Mouse (Mus musculus) lung, adult 2 months (tissue): ENCODE measurements around the gene Fuk. TPM values are rescaled to one million over a fixed set of nuclear protein-coding genes. Genes with fewer than 3 reads are reported as not detected.
A peak's percentile ranks its signal among the peaks of the same experiment; 100 is the strongest.
"Not testable (repeated sequence)": the region's sequence is repeated elsewhere in the genome, so short reads cannot be mapped to it uniquely, and the experiment has no call there.

Experiments used
- DNase-seq: peaks from one replicate; pipeline ENCODE4 v3.0.0; 2022
- H3K4me1 ChIP-seq: fragments of 200-500 bp; 2 replicates; pipeline ENCODE4 v1.6.1; 2011; ENCODE audit warnings: low read length; ENCODE audit not compliant: control insufficient read depth, insufficient read depth
- H3K4me3 ChIP-seq: fragments of 200-500 bp; replicated peaks from 2 replicates; pipeline ENCODE3; 2011; ENCODE audit warnings: low read depth, mild to moderate bottlenecking, control low read depth, low read length; ENCODE audit errors: extremely low read depth
- CTCF ChIP-seq: fragments of 200-500 bp; IDR thresholded peaks from 2 replicates; pipeline ENCODE4 v1.5.1; 2011; ENCODE audit warnings: mild to moderate bottlenecking, low read length, control low read depth; ENCODE audit not compliant: insufficient read depth
- POLR2A ChIP-seq: fragments of 200-500 bp; IDR thresholded peaks from 2 replicates; pipeline ENCODE4 v1.6.1; 2011; ENCODE audit warnings: low read depth, mild to moderate bottlenecking, control low read depth, low read length, borderline replicate concordance; ENCODE audit errors: extremely low read depth
- WGBS: fragments of 180-500 bp; shearing (Covaris S2); methylation state at CpG from one replicate; pipeline ENCODE4 v1.1.7; 2018; 5-methylcytosine and 5-hydroxymethylcytosine counted together
- polyA plus RNA-seq: library from polyadenylated mRNA; depleted of rRNA; stranded (reverse); fragments of >200 nt; gene quantifications from 2 replicates; pipeline ENCODE4 v1.2.3, GENCODE M21; 2012

The Fuk gene
- polyA plus RNA-seq, 1 experiment: 15.8 TPM

GRCm38 (mm10) chr8:110888441-110888840, 13.8 kb downstream of the Fuk start:
- H3K4me3 ChIP-seq: no peak overlapping the region

DNA sequence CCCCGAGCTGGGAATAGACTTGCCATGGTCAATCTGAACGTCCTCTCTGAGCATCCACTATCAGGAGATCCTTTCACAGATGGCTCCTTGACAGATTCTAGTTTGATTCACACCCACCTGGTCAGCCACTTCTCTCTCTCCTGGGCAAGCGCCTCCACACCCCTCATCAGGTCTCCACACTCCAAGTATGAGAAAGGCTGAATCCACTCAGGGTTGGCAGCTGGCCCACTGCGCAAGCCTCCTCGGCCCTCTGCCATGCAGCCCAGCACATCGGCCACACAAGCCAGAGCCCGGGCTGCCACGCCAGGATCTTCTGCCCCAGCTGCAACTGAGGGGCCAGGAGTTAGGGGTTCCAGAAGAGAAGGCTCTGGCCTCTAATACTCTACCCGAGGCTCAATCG, 14.7 kb downstream of the Fuk start:
- DNase-seq: no peak
- H3K4me3 ChIP-seq: no peak overlapping the region
- H3K4me1 ChIP-seq: no peaks in the 10 kb centered on the region
- no peak for TF ChIP-seq POLR2A
- WGBS: 87% methylated on average over 10 of the region's 10 CpGs

More at GRCm38 (mm10) chr8:110888441-110888840, 13.8 kb downstream of the Fuk start:
- no peaks in the 10 kb centered on the region for H3K4me1 ChIP-seq
- TF ChIP-seq CTCF: no peak
- no peak for TF ChIP-seq POLR2A
- WGBS: 93% methylated on average over 8 of the region's 8 CpGs
- no peak for DNase-seq

DNA sequence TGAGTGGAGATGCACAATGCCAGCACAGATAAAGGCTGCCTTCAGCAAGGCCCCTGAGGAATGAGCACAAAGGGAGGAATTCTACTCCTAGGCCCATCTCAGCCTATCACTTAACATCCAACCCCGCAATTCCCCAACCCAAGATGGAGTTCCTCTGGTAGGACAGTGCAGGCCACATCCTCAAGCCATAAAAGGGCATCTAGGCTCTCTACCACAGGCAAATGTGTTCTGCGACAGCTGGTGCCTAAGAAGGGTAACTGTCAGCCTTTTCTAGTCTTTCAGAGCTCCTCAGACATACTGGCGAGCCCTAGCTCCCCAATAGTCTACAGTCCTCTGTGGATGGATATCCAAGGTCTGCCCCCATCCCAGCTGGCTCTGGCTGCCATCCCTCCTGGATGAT, 15.7 kb downstream of the Fuk start:
- 86% methylated on average over 3 of the region's 3 CpGs for WGBS
- TF ChIP-seq POLR2A (no peak), CTCF (no peak)
- Histone ChIP-seq H3K4me1 (no peaks in the 10 kb centered on the region), H3K4me3 (no peak overlapping the region)
- DNase-seq: no peak

- TF ChIP-seq CTCF (no peak), POLR2A (no peak)
- H3K4me3 ChIP-seq: no peak overlapping the region
- no peaks in the 10 kb centered on the region for H3K4me1 ChIP-seq
- 94% methylated on average over 18 of the region's 18 CpGs for WGBS
- no peak for DNase-seq
These were observed 18.5 kb downstream of the Fuk start for GRCm38 (mm10) chr8:110883824-110884223.

DNA sequence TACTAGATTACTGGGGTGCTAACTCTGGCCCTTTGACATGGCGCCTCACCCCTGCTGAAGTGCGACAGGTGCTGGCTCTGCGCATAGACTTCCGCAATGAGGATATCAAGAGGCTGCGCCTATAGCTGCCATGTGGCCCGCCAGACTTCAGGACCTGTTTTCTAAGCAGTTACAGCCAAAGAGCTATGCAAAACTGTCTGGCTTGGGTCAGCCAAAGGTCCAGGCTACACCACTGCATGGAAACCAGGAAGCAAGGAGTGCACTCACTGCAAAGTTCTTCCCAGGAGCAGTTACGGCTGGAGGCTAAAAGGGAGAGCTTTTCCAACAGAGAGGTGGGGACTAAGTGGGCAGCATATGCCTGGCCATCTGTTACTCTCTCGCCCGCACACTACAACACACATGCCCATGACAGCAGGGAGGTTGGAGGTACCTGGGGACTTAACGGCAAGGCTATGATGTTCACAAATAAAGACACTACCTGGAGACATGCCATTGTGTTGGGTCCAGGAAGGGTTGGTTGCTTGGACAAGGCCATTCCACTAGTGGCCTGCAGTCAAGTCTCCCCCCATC, 20.5 kb downstream of the Fuk start:
- DNase-seq: no peak
- TF ChIP-seq POLR2A (no peak), CTCF (no peak)
- H3K4me3 ChIP-seq: no peak overlapping the region
- H3K4me1 ChIP-seq: no peaks in the 10 kb centered on the region
- WGBS: 94% methylated on average over 10 of the region's 10 CpGs

DNA sequence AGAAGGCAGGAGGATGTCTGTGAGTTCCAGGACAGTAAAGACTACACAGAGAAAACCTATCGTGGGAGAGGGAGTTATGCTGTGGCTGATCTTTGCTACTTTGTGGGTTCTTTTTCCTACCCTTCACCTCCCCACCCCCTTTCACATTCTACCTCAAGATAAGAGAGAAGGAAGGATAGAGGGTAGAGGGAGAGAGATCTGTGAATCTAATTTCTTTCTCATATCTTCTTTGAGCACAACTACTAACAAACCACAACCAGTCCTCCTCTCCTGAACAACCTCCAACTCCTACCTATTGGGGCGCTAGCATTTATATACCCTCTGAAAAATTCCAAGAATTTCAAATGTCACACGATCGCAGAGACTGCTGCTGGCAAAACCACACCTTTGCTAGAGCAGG, 24.4 kb downstream of the Fuk start:
- 79% methylated on average over 4 of the region's 4 CpGs for WGBS
- no peak for TF ChIP-seq POLR2A
- no peak for TF ChIP-seq CTCF
- DNase-seq: no peak
- H3K4me1 ChIP-seq: no peaks in the 10 kb centered on the region
- H3K4me3 ChIP-seq: no peak overlapping the region

DNA sequence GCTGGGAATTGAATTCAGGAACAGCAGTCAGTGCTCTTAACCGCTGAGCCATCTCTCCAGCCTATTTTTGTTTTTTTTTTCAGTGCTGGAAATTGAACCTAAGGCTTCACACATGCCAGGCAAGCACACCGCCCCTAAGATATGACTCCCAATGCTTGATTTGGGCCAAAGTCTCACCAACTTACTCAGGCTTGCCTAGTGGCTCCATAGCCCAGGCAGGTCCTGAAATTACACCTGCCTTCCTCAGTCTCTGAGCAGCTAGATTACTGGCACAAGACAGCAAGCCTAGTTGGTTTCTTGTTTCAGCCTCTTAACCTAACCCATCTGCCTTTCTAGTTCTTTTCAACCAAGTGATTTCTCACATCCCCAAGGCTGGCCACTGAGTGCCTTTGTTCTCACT, 31.8 kb downstream of the Fuk start:
- DNase-seq: no peak
- TF ChIP-seq CTCF (no peak), POLR2A (no peak)
- Histone ChIP-seq H3K4me1 (no peaks in the 10 kb centered on the region), H3K4me3 (no peak overlapping the region)
- WGBS: 99% methylated on average over 2 of the region's 2 CpGs

- 95% methylated on average over 7 of the region's 7 CpGs for WGBS
- not testable (repeated sequence) for DNase-seq, H3K4me1 ChIP-seq, H3K4me3 ChIP-seq
These were observed 40.8 kb downstream of the Fuk start for GRCm38 (mm10) chr8:110861347-110862025.

- no peak for DNase-seq
These were observed 42.4 kb downstream of the Fuk start for GRCm38 (mm10) chr8:110859651-110860501.

More at GRCm38 (mm10) chr8:110859651-110860501, 42.4 kb downstream of the Fuk start:
- Histone ChIP-seq H3K4me1 (no peaks in the 10 kb centered on the region), H3K4me3 (no peak overlapping the region)
- 69% methylated on average over 7 of the region's 7 CpGs for WGBS
- TF ChIP-seq POLR2A (no peak), CTCF (peak; percentile 45)
